Mouse (Mus musculus) ES-E14 (cell line): ENCODE results near the gene Il22.

ENCODE experiments used
- CHD2 ChIP-seq: IDR thresholded peaks from 2 replicates; pipeline ENCODE4 v1.6.1; 2014; ENCODE audit warnings: mild to moderate bottlenecking, low read depth, low read length, inconsistent platforms
- HCFC1 ChIP-seq: IDR thresholded peaks from 2 replicates; pipeline ENCODE4 v1.6.1; 2012; ENCODE audit warnings: low read length, inconsistent platforms, borderline replicate concordance; ENCODE audit not compliant: insufficient read depth
- ZC3H11A ChIP-seq: IDR thresholded peaks from 2 replicates; pipeline ENCODE4 v1.6.1; 2012; ENCODE audit warnings: low read depth, mild to moderate bottlenecking, inconsistent platforms, low read length, borderline replicate concordance
- ZNF384 ChIP-seq: IDR thresholded peaks from 2 replicates; pipeline ENCODE4 v1.6.1; 2012; ENCODE audit warnings: low read depth, low read length, inconsistent platforms

GRCm38 (mm10) chr10:118179265-118179664, 25.5 kb upstream of the Il22 start:
- no peak for TF ChIP-seq HCFC1
- no peak for TF ChIP-seq ZNF384
- no peak for TF ChIP-seq ZC3H11A
- no peak for TF ChIP-seq CHD2
